Mouse (Mus musculus): ENCODE data around the gene Dennd5a. TPM values are rescaled to one million over a fixed set of nuclear protein-coding genes. Genes with fewer than 3 reads are reported as not detected.

The Dennd5a gene
- total RNA-seq, 2 experiments from 2014 or later, result 134 to 147 TPM

- intact Hi-C loops (cut with DNase I), result loop anchor here (5.0 to 10.0 kb wide), 2 partner anchors 154 to 443 kb away; partner anchors contain the start of gene Wee1
Measured at GRCm38 (mm10) chr7:109967805-109968579, 7.7 kb upstream of the Dennd5a start.

GRCm38 (mm10) chr7:109965658-109966057, 5.4 kb upstream of the Dennd5a start:
- DNase-seq, result no peak
- intact Hi-C loops (cut with DNase I), result loop anchor here (5.0 to 10.0 kb wide), 2 partner anchors 157 to 441 kb away; partner anchors contain the start of gene Wee1

More at GRCm38 (mm10) chr7:109967805-109968579, 7.7 kb upstream of the Dennd5a start:
- peak in 1 of 2 experiments; percentile 21 for DNase-seq

GRCm38 (mm10) chr7:109963707-109964106, 3.4 kb upstream of the Dennd5a start:
- intact Hi-C loops (cut with DNase I), result loop anchor here (10.0 kb wide), 1 partner anchor 439 kb away; no protein-coding TSS in a partner anchor
- no peak for DNase-seq

- no peak for DNase-seq
- intact Hi-C loops (cut with DNase I), result loop anchor here (10.0 kb wide), 1 partner anchor 438 kb away; no protein-coding TSS in a partner anchor
Measured at GRCm38 (mm10) chr7:109962596-109962995, 2.3 kb upstream of the Dennd5a start.

GRCm38 (mm10) chr7:109961570-109961969, 1.3 kb upstream of the Dennd5a start:
- intact Hi-C loops (cut with DNase I), result loop anchor here (2.0 to 10.0 kb wide), 2 partner anchors 23 to 437 kb away; no protein-coding TSS in a partner anchor
- no peak for DNase-seq

GRCm38 (mm10) chr7:109960613-109961154, 414 bp upstream of the Dennd5a start:
- no peak for DNase-seq
- intact Hi-C loops (cut with DNase I), result loop anchor here (2.0 to 10.0 kb wide), 2 partner anchors 24 to 436 kb away; no protein-coding TSS in a partner anchor

- peak in 1 of 2 experiments; percentile 52 for DNase-seq
- intact Hi-C loops (cut with DNase I), result no loop called here
Measured at GRCm38 (mm10) chr7:109958843-109959715, 1.2 kb downstream of the Dennd5a start.

- intact Hi-C loops (cut with DNase I), result no loop called here
- no peak for DNase-seq
Measured at GRCm38 (mm10) chr7:109957996-109958789, 2.1 kb downstream of the Dennd5a start.

- intact Hi-C loops (cut with DNase I), result no loop called here
Measured at GRCm38 (mm10) chr7:109954622-109955401, 5.5 kb downstream of the Dennd5a start.

GRCm38 (mm10) chr7:109951297-109951696, 9.0 kb downstream of the Dennd5a start:
- no peak for DNase-seq
- intact Hi-C loops (cut with DNase I), result no loop called here

More at GRCm38 (mm10) chr7:109954622-109955401, 5.5 kb downstream of the Dennd5a start:
- no peak for DNase-seq

GRCm38 (mm10) chr7:109944421-109945034, 15.7 kb downstream of the Dennd5a start:
- no peak for DNase-seq
- intact Hi-C loops (cut with DNase I), result no loop called here

- no peak for DNase-seq
- intact Hi-C loops (cut with DNase I), result no loop called here
Measured at GRCm38 (mm10) chr7:109929628-109930027, 30.6 kb downstream of the Dennd5a start.

GRCm38 (mm10) chr7:109928365-109928764, 31.9 kb downstream of the Dennd5a start:
- no peak for DNase-seq
- intact Hi-C loops (cut with DNase I), result no loop called here

- DNase-seq, result no peak
Measured at GRCm38 (mm10) chr7:109924965-109925364, 35.3 kb downstream of the Dennd5a start.

GRCm38 (mm10) chr7:109922889-109923288, 37.4 kb downstream of the Dennd5a start:
- intact Hi-C loops (cut with DNase I), result no loop called here
- no peak for DNase-seq

More at GRCm38 (mm10) chr7:109924965-109925364, 35.3 kb downstream of the Dennd5a start:
- intact Hi-C loops (cut with DNase I), result no loop called here

GRCm38 (mm10) chr7:109906165-109906564, 54.1 kb downstream of the Dennd5a start:
- intact Hi-C loops (cut with DNase I), result no loop called here
- no peak for DNase-seq

GRCm38 (mm10) chr7:109900921-109901320, 59.3 kb downstream of the Dennd5a start:
- DNase-seq, result no peak
- intact Hi-C loops (cut with DNase I), result no loop called here

- intact Hi-C loops (cut with DNase I), result no loop called here
- no peak for DNase-seq
Measured at GRCm38 (mm10) chr7:109898911-109899310, 61.4 kb downstream of the Dennd5a start.
